Mouse (Mus musculus): Measurements from ENCODE around the gene Pdpk1. TPM values are rescaled to one million over a fixed set of nuclear protein-coding genes. Genes with fewer than 3 reads are reported as not detected.

The Pdpk1 gene
- polyA plus RNA-seq (2015; fragmentation: Nextera tagmentation; extraction: Ambion mirVana) = 35.8 and 37.8 TPM in 2 replicates

- Histone ChIP-seq H3K36me3 (peaks cover 9% of the 10 kb centered on the region), H3K27me3 (no peaks in the 10 kb centered on the region), H3K4me3 (peak within 1 kb of the TSS; percentile 48), H3K9ac (peak within 1 kb of the TSS; percentile 64), H3K9me3 (no peaks in the 10 kb centered on the region), H3K4me1 (peaks cover 18% of the 10 kb centered on the region), H3K27ac (no peak within 1 kb of the TSS; the same call in 1 of the 2 replicates), H3K4me2 (peak within 1 kb of the TSS; percentile 82)
- 86% methylated on average over 2 of the region's 2 CpGs for WGBS
- ATAC-seq (ENCODE audit: insufficient number of reproducible peaks, insufficient read depth, low FRiP score, low TSS enrichment, low read depth) = no peak
Observed at GRCm38 (mm10) chr17:24150824-24151223, at the start of gene Pdpk1. Pdpk1 (minus strand) TSS chr17:24150924.

GRCm38 (mm10) chr17:24199741-24200140, 49.0 kb upstream of the Pdpk1 start:
- 0 out of 2 replicates have a peak overlapping the region, but pooled peaks have one; percentile 11 for H3K9ac ChIP-seq
- no peak overlapping the region for H3K27ac ChIP-seq
- no peak for ATAC-seq (ENCODE audit: insufficient number of reproducible peaks, insufficient read depth, low FRiP score, low TSS enrichment, low read depth)
- H3K4me3 ChIP-seq = no peak overlapping the region
- H3K36me3 ChIP-seq = no peaks in the 10 kb centered on the region
- WGBS = 73% methylated on average over 4 of the region's 4 CpGs
- no peak overlapping the region for H3K4me2 ChIP-seq
- H3K9me3 ChIP-seq = no peaks in the 10 kb centered on the region
- no peaks in the 10 kb centered on the region for H3K27me3 ChIP-seq
- peaks cover 23% of the 10 kb centered on the region for H3K4me1 ChIP-seq

GRCm38 (mm10) chr17:24199252-24199651, 48.5 kb upstream of the Pdpk1 start:
- whole genome bisulfite sequencing = 77% methylated on average over 4 of the region's 4 CpGs
- ATAC-seq (ENCODE audit: insufficient number of reproducible peaks, insufficient read depth, low FRiP score, low TSS enrichment, low read depth) = no peak
- H3K4me2 ChIP-seq = no peak overlapping the region
- no peak overlapping the region for H3K9ac ChIP-seq
- H3K27me3 ChIP-seq = no peaks in the 10 kb centered on the region
- no peak overlapping the region for H3K4me3 ChIP-seq
- H3K27ac ChIP-seq = no peak overlapping the region
- peaks cover 18% of the 10 kb centered on the region for H3K4me1 ChIP-seq
- no peaks in the 10 kb centered on the region for H3K9me3 ChIP-seq
- H3K36me3 ChIP-seq = no peaks in the 10 kb centered on the region

GRCm38 (mm10) chr17:24197032-24197824, 46.5 kb upstream of the Pdpk1 start:
- Histone ChIP-seq H3K9ac (no peak overlapping the region), H3K4me2 (no peak overlapping the region), H3K9me3 (no peaks in the 10 kb centered on the region), H3K4me1 (0 out of 2 replicates have a peak, but pooled peaks cover 3% of the 10 kb centered on the region), H3K27ac (no peak overlapping the region), H3K36me3 (no peaks in the 10 kb centered on the region), H3K27me3 (no peaks in the 10 kb centered on the region), H3K4me3 (no peak overlapping the region)
- ATAC-seq (ENCODE audit: insufficient number of reproducible peaks, insufficient read depth, low FRiP score, low TSS enrichment, low read depth) = no peak
- WGBS = 69% methylated on average over 15 of the region's 15 CpGs

GRCm38 (mm10) chr17:24195349-24195748, 44.6 kb upstream of the Pdpk1 start:
- 52% methylated on average over 2 of the region's 2 CpGs for WGBS
- Histone ChIP-seq H3K9ac (no peak overlapping the region), H3K9me3 (no peaks in the 10 kb centered on the region), H3K27me3 (no peaks in the 10 kb centered on the region), H3K27ac (no peak overlapping the region), H3K36me3 (0 out of 2 replicates have a peak, but pooled peaks cover 1% of the 10 kb centered on the region), H3K4me3 (no peak overlapping the region), H3K4me1 (peaks cover 7% of the 10 kb centered on the region; the same call in 1 of the 2 replicates), H3K4me2 (no peak overlapping the region)
- no peak for ATAC-seq (ENCODE audit: insufficient number of reproducible peaks, insufficient read depth, low FRiP score, low TSS enrichment, low read depth)

- H3K4me3 ChIP-seq = no peak overlapping the region
- ATAC-seq (ENCODE audit: insufficient number of reproducible peaks, insufficient read depth, low FRiP score, low TSS enrichment, low read depth) = no peak
- H3K27me3 ChIP-seq = no peaks in the 10 kb centered on the region
- WGBS = 79% methylated on average over 5 of the region's 5 CpGs
- H3K4me2 ChIP-seq = no peak overlapping the region
- H3K36me3 ChIP-seq = peaks cover 6% of the 10 kb centered on the region
- H3K27ac ChIP-seq = no peak overlapping the region
- peaks cover 4% of the 10 kb centered on the region; the same call in 1 of the 2 replicates for H3K4me1 ChIP-seq
- H3K9ac ChIP-seq = no peak overlapping the region
- H3K9me3 ChIP-seq = no peaks in the 10 kb centered on the region
Observed at GRCm38 (mm10) chr17:24193769-24194168, 43.0 kb upstream of the Pdpk1 start.

GRCm38 (mm10) chr17:24193268-24193667, 42.5 kb upstream of the Pdpk1 start:
- Histone ChIP-seq H3K4me2 (no peak overlapping the region), H3K4me1 (peaks cover 4% of the 10 kb centered on the region; the same call in 1 of the 2 replicates), H3K9me3 (no peaks in the 10 kb centered on the region), H3K36me3 (peaks cover 10% of the 10 kb centered on the region), H3K27me3 (no peaks in the 10 kb centered on the region), H3K4me3 (no peak overlapping the region), H3K27ac (no peak overlapping the region), H3K9ac (no peak overlapping the region)
- WGBS = 85% methylated on average over 8 of the region's 8 CpGs
- no peak for ATAC-seq (ENCODE audit: insufficient number of reproducible peaks, insufficient read depth, low FRiP score, low TSS enrichment, low read depth)

- Histone ChIP-seq H3K4me3 (no peak overlapping the region), H3K27ac (no peak overlapping the region), H3K4me1 (peaks cover 4% of the 10 kb centered on the region; the same call in 1 of the 2 replicates), H3K4me2 (no peak overlapping the region), H3K9ac (no peak overlapping the region), H3K9me3 (no peaks in the 10 kb centered on the region), H3K27me3 (no peaks in the 10 kb centered on the region), H3K36me3 (peaks cover 13% of the 10 kb centered on the region)
- no peak for ATAC-seq (ENCODE audit: insufficient number of reproducible peaks, insufficient read depth, low FRiP score, low TSS enrichment, low read depth)
- 73% methylated on average over 8 of the region's 8 CpGs for WGBS
Observed at GRCm38 (mm10) chr17:24192848-24193247, 42.1 kb upstream of the Pdpk1 start.

- H3K27ac ChIP-seq = no peak overlapping the region
- H3K4me3 ChIP-seq = no peak overlapping the region
- peaks cover 4% of the 10 kb centered on the region; the same call in 1 of the 2 replicates for H3K4me1 ChIP-seq
- WGBS = 69% methylated on average over 4 of the region's 4 CpGs
- H3K4me2 ChIP-seq = no peak overlapping the region
- H3K27me3 ChIP-seq = no peaks in the 10 kb centered on the region
- H3K36me3 ChIP-seq = peaks cover 19% of the 10 kb centered on the region
- no peak for ATAC-seq (ENCODE audit: insufficient number of reproducible peaks, insufficient read depth, low FRiP score, low TSS enrichment, low read depth)
- 0 out of 2 replicates have a peak overlapping the region, but pooled peaks have one; percentile 49 for H3K9ac ChIP-seq
- H3K9me3 ChIP-seq = no peaks in the 10 kb centered on the region
Observed at GRCm38 (mm10) chr17:24191481-24191880, 40.8 kb upstream of the Pdpk1 start.

- no peak overlapping the region for H3K9ac ChIP-seq
Observed at GRCm38 (mm10) chr17:24190934-24191333, 40.2 kb upstream of the Pdpk1 start.

GRCm38 (mm10) chr17:24174259-24174658, 23.5 kb upstream of the Pdpk1 start:
- Histone ChIP-seq H3K4me1 (peaks cover 8% of the 10 kb centered on the region), H3K27ac (no peak overlapping the region), H3K9ac (no peak overlapping the region), H3K36me3 (peaks cover under 1% of the 10 kb centered on the region; the same call in 1 of the 2 replicates), H3K27me3 (no peaks in the 10 kb centered on the region), H3K4me2 (no peak overlapping the region), H3K9me3 (no peaks in the 10 kb centered on the region), H3K4me3 (no peak overlapping the region)
- WGBS = 81% methylated on average over 3 of the region's 3 CpGs
- no peak for ATAC-seq (ENCODE audit: insufficient number of reproducible peaks, insufficient read depth, low FRiP score, low TSS enrichment, low read depth)

More at GRCm38 (mm10) chr17:24190934-24191333, 40.2 kb upstream of the Pdpk1 start:
- Histone ChIP-seq H3K4me3 (no peak overlapping the region), H3K27ac (no peak overlapping the region), H3K27me3 (no peaks in the 10 kb centered on the region), H3K9me3 (no peaks in the 10 kb centered on the region), H3K4me1 (peaks cover 4% of the 10 kb centered on the region; the same call in 1 of the 2 replicates), H3K36me3 (peaks cover 21% of the 10 kb centered on the region), H3K4me2 (no peak overlapping the region)
- 76% methylated on average over 2 of the region's 2 CpGs for WGBS
- ATAC-seq (ENCODE audit: insufficient number of reproducible peaks, insufficient read depth, low FRiP score, low TSS enrichment, low read depth) = no peak

GRCm38 (mm10) chr17:24173423-24173822, 22.7 kb upstream of the Pdpk1 start:
- H3K4me3 ChIP-seq = no peak overlapping the region
- H3K4me1 ChIP-seq = peaks cover 9% of the 10 kb centered on the region
- WGBS = 3% methylated on average over 3 of the region's 3 CpGs
- H3K27ac ChIP-seq = no peak overlapping the region
- H3K27me3 ChIP-seq = no peaks in the 10 kb centered on the region
- H3K36me3 ChIP-seq = no peaks in the 10 kb centered on the region
- no peak overlapping the region for H3K4me2 ChIP-seq
- no peak for ATAC-seq (ENCODE audit: insufficient number of reproducible peaks, insufficient read depth, low FRiP score, low TSS enrichment, low read depth)
- H3K9ac ChIP-seq = no peak overlapping the region
- no peaks in the 10 kb centered on the region for H3K9me3 ChIP-seq
